Mouse (Mus musculus) lung, adult 18-20 months (tissue): ENCODE data around the gene Hyou1.
"Not testable (repeated sequence)": the region's sequence is repeated elsewhere in the genome, so short reads cannot be mapped to it uniquely, and the experiment has no call there.

ENCODE experiments used
- DNase-seq, 2 experiments: peaks; one replicate each; pipeline ENCODE4 v3.0.0; 2022; ENCODE audit warnings: mixed read lengths in 2 of 2

The Hyou1 gene

GRCm38 (mm10) chr9:44352337-44352736 lies 27.0 kb upstream of the Hyou1 start:
- DNase-seq: no peak

- no peak for DNase-seq
Measured at GRCm38 (mm10) chr9:44353142-44353541, 26.1 kb upstream of the Hyou1 start.

GRCm38 (mm10) chr9:44357207-44357606 lies 22.1 kb upstream of the Hyou1 start:
- DNase-seq: no peak

- peak; percentile 95 to 96 for DNase-seq
Measured at GRCm38 (mm10) chr9:44361190-44361917, 17.9 kb upstream of the Hyou1 start, which contains the start of gene Vps11. Gene Vps11, minus strand, starts transcription at chr9:44361670.

GRCm38 (mm10) chr9:44361931-44362330 lies 17.4 kb upstream of the Hyou1 start:
- DNase-seq: not testable (repeated sequence)

GRCm38 (mm10) chr9:44364480-44364879 lies 14.8 kb upstream of the Hyou1 start:
- DNase-seq: peak in 1 of 2 experiments; percentile 11

- no peak for DNase-seq
Measured at GRCm38 (mm10) chr9:44373386-44373785, 5.9 kb upstream of the Hyou1 start.

GRCm38 (mm10) chr9:44376141-44376540 lies 3.1 kb upstream of the Hyou1 start:
- no peak for DNase-seq

- DNase-seq: not testable (repeated sequence)
Measured at GRCm38 (mm10) chr9:44377335-44377734, 2.0 kb upstream of the Hyou1 start.

- no peak for DNase-seq
Measured at GRCm38 (mm10) chr9:44378153-44378730, 1.0 kb upstream of the Hyou1 start.

GRCm38 (mm10) chr9:44379862-44380261 lies 572 bp downstream of the Hyou1 start:
- no peak for DNase-seq

- no peak for DNase-seq
Measured at GRCm38 (mm10) chr9:44384596-44384995, 5.3 kb downstream of the Hyou1 start.

- DNase-seq: no peak
Measured at GRCm38 (mm10) chr9:44387221-44387620, 7.9 kb downstream of the Hyou1 start.

- DNase-seq: peak; percentile 33 to 39
Measured at GRCm38 (mm10) chr9:44389273-44389672, 10.0 kb downstream of the Hyou1 start.

GRCm38 (mm10) chr9:44391466-44391865 lies 12.2 kb downstream of the Hyou1 start:
- peak; percentile 70 to 78 for DNase-seq

GRCm38 (mm10) chr9:44396684-44397411 lies 17.6 kb downstream of the Hyou1 start, which contains the start of gene Slc37a4:
Gene Slc37a4, plus strand, starts transcription at chr9:44396852.
- DNase-seq: peak; percentile 99 to 100

- DNase-seq: no peak
Measured at GRCm38 (mm10) chr9:44398087-44398486, 18.8 kb downstream of the Hyou1 start.

GRCm38 (mm10) chr9:44398551-44398950 lies 19.3 kb downstream of the Hyou1 start:
- no peak for DNase-seq

- DNase-seq: no peak
Measured at GRCm38 (mm10) chr9:44399114-44399794, 20.0 kb downstream of the Hyou1 start.

GRCm38 (mm10) chr9:44399795-44400114 lies 20.5 kb downstream of the Hyou1 start:
- no peak for DNase-seq

- no peak for DNase-seq
Measured at GRCm38 (mm10) chr9:44401081-44401480, 21.8 kb downstream of the Hyou1 start.

- no peak for DNase-seq
Measured at GRCm38 (mm10) chr9:44405011-44405410, 25.7 kb downstream of the Hyou1 start.
